Mouse (Mus musculus) E14TG2a.4 (cell line): ENCODE measurements around the gene Dlx5.

Experiments
- CTCF ChIP-seq: conservative IDR thresholded peaks from 2 replicates; pipeline ENCODE4 v1.5.1; 2014; ENCODE audit warnings: low read length
- NANOG ChIP-seq: IDR thresholded peaks from 2 replicates; pipeline ENCODE4 v1.6.1; 2014; ENCODE audit warnings: borderline replicate concordance, low read length, mixed read lengths

DNA sequence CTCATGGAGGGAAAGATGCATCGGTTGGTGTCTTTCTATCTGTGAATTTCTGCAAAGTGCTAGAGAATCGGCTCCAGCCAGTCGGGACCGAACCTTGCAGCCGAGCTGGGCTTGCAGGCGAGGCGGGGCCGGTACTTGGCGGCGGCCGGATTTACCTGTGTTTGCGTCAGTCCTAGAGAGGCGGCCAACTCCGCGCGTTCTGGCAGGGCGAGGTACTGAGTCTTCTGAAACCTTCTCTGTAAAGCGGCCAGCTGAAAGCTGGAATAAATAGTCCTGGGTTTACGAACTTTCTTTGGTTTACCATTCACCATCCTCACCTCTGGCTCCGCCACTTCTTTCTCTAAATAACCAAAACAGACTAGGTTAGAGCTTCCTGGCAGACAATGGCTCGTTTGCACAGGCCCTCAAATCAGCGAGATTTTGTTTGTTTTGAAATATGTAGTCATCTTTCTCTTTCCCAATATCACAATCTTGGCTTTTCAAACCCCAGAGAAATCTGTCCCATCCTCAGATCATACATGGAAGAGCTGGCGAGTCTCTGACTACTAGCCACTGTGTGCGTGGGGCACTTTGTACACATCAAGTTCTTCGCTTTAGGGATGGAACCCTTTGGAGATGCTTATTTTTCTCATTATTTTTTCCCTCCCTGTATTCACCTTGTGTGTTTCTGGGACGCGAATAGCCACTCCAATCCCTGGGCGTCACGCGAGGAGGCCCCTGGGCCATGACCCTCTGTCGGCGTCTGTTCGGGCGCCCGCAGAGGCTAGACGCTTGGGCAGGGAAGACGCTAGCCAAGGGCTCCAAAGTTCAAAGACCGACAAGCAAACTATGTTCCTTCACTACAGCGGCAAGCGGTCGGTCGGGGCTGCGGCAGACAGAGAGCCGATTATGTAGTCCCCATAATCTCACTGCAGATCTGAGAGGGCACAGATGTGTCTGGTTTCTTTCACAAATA is 2.2 kb downstream of the Dlx5 start:
- TF ChIP-seq CTCF (no peak), NANOG (no peak)
